Mouse (Mus musculus) embryonic facial prominence, embryonic 11.5 days (tissue): ENCODE results near the gene Oasl2. TPM values are rescaled to one million over a fixed set of nuclear protein-coding genes. Genes with fewer than 3 reads are reported as not detected.
"Not testable (repeated sequence)": the region's sequence is repeated elsewhere in the genome, so short reads cannot be mapped to it uniquely, and the experiment has no call there.

Source experiments
- ATAC-seq: fragments of 200-750 bp; cut with Nextera tagmentation; replicated peaks from 2 replicates; pipeline ENCODE4 v1.8.0; 2017; ENCODE audit warnings: low read depth; ENCODE audit not compliant: insufficient number of reproducible peaks, low FRiP score, low TSS enrichment
- DNase-seq: peaks from one replicate; pipeline ENCODE4 v3.0.0-alpha.2; 2015; ENCODE audit warnings: low spot score
- H3K27ac ChIP-seq: fragments of 300-500 bp; sonication (generic); replicated peaks from 2 replicates; pipeline ENCODE4 v1.5.1; 2014; ENCODE audit warnings: mild to moderate bottlenecking, low read depth, low read length, control low read depth
- H3K27me3 ChIP-seq: fragments of 300-500 bp; sonication (generic); 2 replicates; pipeline ENCODE4 v1.6.1; 2014; ENCODE audit warnings: mild to moderate bottlenecking, low read length, moderate library complexity, mixed read lengths; ENCODE audit not compliant: control insufficient read depth, insufficient read depth
- H3K36me3 ChIP-seq: fragments of 300-500 bp; sonication (generic); replicated peaks from 2 replicates; pipeline ENCODE4 v1.6.1; 2014; ENCODE audit warnings: low read depth, mild to moderate bottlenecking, low read length, moderate library complexity, mixed read lengths; ENCODE audit not compliant: control insufficient read depth, insufficient read depth
- H3K4me1 ChIP-seq: fragments of 300-500 bp; sonication (generic); 2 replicates; pipeline ENCODE4 v1.6.1; 2014; ENCODE audit warnings: low read length, mixed read lengths; ENCODE audit not compliant: control insufficient read depth, insufficient read depth
- H3K4me2 ChIP-seq: fragments of 300-500 bp; sonication (generic); 2 replicates; pipeline ENCODE4 v1.6.1; 2014; ENCODE audit warnings: low read depth, mild to moderate bottlenecking, control low read depth, low read length, moderate library complexity
- H3K4me3 ChIP-seq: fragments of 300-500 bp; sonication (generic); 2 replicates; pipeline ENCODE4 v1.5.1; 2014; ENCODE audit warnings: low read depth, low read length, control low read depth
- H3K9ac ChIP-seq: fragments of 300-500 bp; sonication (generic); replicated peaks from 2 replicates; pipeline ENCODE4 v1.6.1; 2014; ENCODE audit warnings: mild to moderate bottlenecking, control low read depth, low read length
- H3K9me3 ChIP-seq: fragments of 300-500 bp; sonication (generic); replicated peaks from 2 replicates; pipeline ENCODE4 v1.6.1; 2016; ENCODE audit warnings: mild to moderate bottlenecking, low read length, inconsistent platforms, mixed read lengths; ENCODE audit not compliant: control insufficient read depth
- WGBS: fragments of 180-500 bp; shearing (Covaris S2); extraction: QIAGEN DNeasy Blood & Tissue Kit; methylation state at CpG from one replicate; pipeline ENCODE4 v1.1.7; 2014; 5-methylcytosine and 5-hydroxymethylcytosine counted together
- polyA plus RNA-seq: library from polyadenylated mRNA; unstranded; fragments of >200 nt; fragmentation: Nextera tagmentation; extraction: Ambion mirVana; gene quantifications from 2 replicates; pipeline ENCODE4 v1.2.1, GENCODE M21; 2014

Gene Oasl2
- 2.5 and 2.7 TPM in 2 replicates for polyA plus RNA-seq

- no peaks in the 10 kb centered on the region for H3K9me3 ChIP-seq
- no peak for ATAC-seq
- 0 out of 2 replicates have a peak, but pooled peaks cover 2% of the 10 kb centered on the region for H3K4me1 ChIP-seq
- no peaks in the 10 kb centered on the region for H3K36me3 ChIP-seq
- 58% methylated on average over 13 of the region's 13 CpGs for WGBS
- H3K4me2 ChIP-seq = no peak within 1 kb of the TSS; the same call in 1 of the 2 replicates
- DNase-seq = no peak
- H3K9ac ChIP-seq = 0 out of 2 replicates have a peak within 1 kb of the TSS, but pooled peaks have one; percentile 18
- no peaks in the 10 kb centered on the region for H3K27me3 ChIP-seq
- H3K27ac ChIP-seq = no peak within 1 kb of the TSS
- no peak within 1 kb of the TSS for H3K4me3 ChIP-seq
Observed at GRCm38 (mm10) chr5:114896688-114897373, at the start of gene Oasl2. TSS of gene Oasl2 (plus strand) at chr5:114896936.

GRCm38 (mm10) chr5:114851565-114852236 is 45.0 kb upstream of the Oasl2 start:
- Histone ChIP-seq H3K9me3 (no peaks in the 10 kb centered on the region), H3K27me3 (no peaks in the 10 kb centered on the region), H3K36me3 (no peaks in the 10 kb centered on the region), H3K9ac (no peak overlapping the region), H3K4me2 (no peak overlapping the region), H3K27ac (no peak overlapping the region), H3K4me3 (no peak overlapping the region), H3K4me1 (no peaks in the 10 kb centered on the region)
- WGBS = 86% methylated on average over 20 of the region's 20 CpGs
- ATAC-seq (no peak), DNase-seq (no peak)

- not testable (repeated sequence) for H3K9ac ChIP-seq, H3K27ac ChIP-seq, ATAC-seq
Observed at GRCm38 (mm10) chr5:114853364-114853763, 43.4 kb upstream of the Oasl2 start, which contains the start of gene 4930519G04Rik. TSS of gene 4930519G04Rik (plus strand) at chr5:114853664.

GRCm38 (mm10) chr5:114858582-114858981 is 38.2 kb upstream of the Oasl2 start, which contains the start of gene Gm9936:
TSS of gene Gm9936 (minus strand) at chr5:114858682.
- Histone ChIP-seq H3K27ac (no peak within 1 kb of the TSS), H3K4me3 (peak within 1 kb of the TSS; percentile 3; the same call in 1 of the 2 replicates), H3K9me3 (no peaks in the 10 kb centered on the region), H3K36me3 (no peaks in the 10 kb centered on the region), H3K4me1 (no peaks in the 10 kb centered on the region), H3K27me3 (no peaks in the 10 kb centered on the region), H3K4me2 (peak within 1 kb of the TSS; percentile 45), H3K9ac (peak within 1 kb of the TSS; percentile 2; the same call in 1 of the 2 replicates)
- 85% methylated on average over 12 of the region's 12 CpGs for WGBS
- DNase-seq (no peak), ATAC-seq (no peak)

More at GRCm38 (mm10) chr5:114853364-114853763, 43.4 kb upstream of the Oasl2 start, which contains the start of gene 4930519G04Rik:
- not testable (repeated sequence) for H3K4me1 ChIP-seq, H3K36me3 ChIP-seq, H3K4me3 ChIP-seq, H3K9me3 ChIP-seq, DNase-seq, H3K4me2 ChIP-seq, H3K27me3 ChIP-seq
- 79% methylated on average over 3 of the region's 5 CpGs for WGBS

GRCm38 (mm10) chr5:114859253-114859652 is 37.5 kb upstream of the Oasl2 start:
- no peak overlapping the region for H3K27ac ChIP-seq
- H3K4me2 ChIP-seq = peak overlapping the region; percentile 45
- H3K9ac ChIP-seq = peak overlapping the region; percentile 2; the same call in 1 of the 2 replicates
- no peaks in the 10 kb centered on the region for H3K4me1 ChIP-seq
- H3K4me3 ChIP-seq = peak overlapping the region; percentile 3; the same call in 1 of the 2 replicates
- H3K36me3 ChIP-seq = no peaks in the 10 kb centered on the region
- H3K27me3 ChIP-seq = no peaks in the 10 kb centered on the region
- WGBS = 5% methylated on average over 18 of the region's 18 CpGs
- H3K9me3 ChIP-seq = no peaks in the 10 kb centered on the region
- DNase-seq (peak; percentile 90), ATAC-seq (no peak)

GRCm38 (mm10) chr5:114861730-114862129 is 35.0 kb upstream of the Oasl2 start:
- 76% methylated on average over 6 of the region's 6 CpGs for WGBS
- Histone ChIP-seq H3K9me3 (no peaks in the 10 kb centered on the region), H3K36me3 (no peaks in the 10 kb centered on the region), H3K27me3 (no peaks in the 10 kb centered on the region), H3K4me2 (no peak overlapping the region), H3K27ac (no peak overlapping the region), H3K4me1 (no peaks in the 10 kb centered on the region), H3K9ac (no peak overlapping the region), H3K4me3 (no peak overlapping the region)
- no peak for ATAC-seq
- no peak for DNase-seq

GRCm38 (mm10) chr5:114864813-114865212 is 31.9 kb upstream of the Oasl2 start:
- no peaks in the 10 kb centered on the region for H3K4me1 ChIP-seq
- 77% methylated on average over 7 of the region's 7 CpGs for WGBS
- DNase-seq (no peak), ATAC-seq (no peak)
- no peak overlapping the region for H3K4me2 ChIP-seq
- H3K36me3 ChIP-seq = no peaks in the 10 kb centered on the region
- peaks cover 9% of the 10 kb centered on the region; the same call in 1 of the 2 replicates for H3K9me3 ChIP-seq
- H3K27ac ChIP-seq = no peak overlapping the region
- H3K4me3 ChIP-seq = no peak overlapping the region
- H3K27me3 ChIP-seq = no peaks in the 10 kb centered on the region
- H3K9ac ChIP-seq = no peak overlapping the region

GRCm38 (mm10) chr5:114865279-114865678 is 31.5 kb upstream of the Oasl2 start:
- H3K27ac ChIP-seq = no peak overlapping the region
- H3K4me1 ChIP-seq = no peaks in the 10 kb centered on the region
- H3K36me3 ChIP-seq = no peaks in the 10 kb centered on the region
- ATAC-seq (no peak), DNase-seq (no peak)
- H3K9ac ChIP-seq = no peak overlapping the region
- peaks cover 9% of the 10 kb centered on the region; the same call in 1 of the 2 replicates for H3K9me3 ChIP-seq
- H3K4me2 ChIP-seq = no peak overlapping the region
- 90% methylated on average over 12 of the region's 12 CpGs for WGBS
- H3K27me3 ChIP-seq = no peaks in the 10 kb centered on the region
- no peak overlapping the region for H3K4me3 ChIP-seq
